Mouse (Mus musculus) midbrain, embryonic 16.5 days (tissue): Measurements from ENCODE around the gene Srbd1. TPM values are rescaled to one million over a fixed set of nuclear protein-coding genes. Genes with fewer than 3 reads are reported as not detected.

Experiments
- ATAC-seq: fragments of 200-750 bp; cut with Nextera tagmentation; 2 replicates; pipeline ENCODE4 v1.8.0; 2017; ENCODE audit warnings: moderate TSS enrichment
- H3K27ac ChIP-seq: fragments of 300-500 bp; sonication (generic); 2 replicates; pipeline ENCODE4 v1.5.1; 2014; ENCODE audit warnings: mild to moderate bottlenecking, low read length, mixed read lengths
- H3K27me3 ChIP-seq: fragments of 300-500 bp; sonication (generic); 2 replicates; pipeline ENCODE4 v1.6.1; 2014; ENCODE audit warnings: low read depth, low read length, mixed read lengths; ENCODE audit not compliant: control insufficient read depth, insufficient read depth
- H3K36me3 ChIP-seq: fragments of 300-500 bp; sonication (generic); 2 replicates; pipeline ENCODE4 v1.6.1; 2014; ENCODE audit warnings: mild to moderate bottlenecking, low read length, moderate library complexity, mixed read lengths; ENCODE audit not compliant: control insufficient read depth, insufficient read depth
- H3K4me1 ChIP-seq: fragments of 300-500 bp; sonication (generic); 2 replicates; pipeline ENCODE4 v1.6.1; 2014; ENCODE audit warnings: mild to moderate bottlenecking, low read length, mixed read lengths; ENCODE audit not compliant: control insufficient read depth, insufficient read depth
- H3K4me2 ChIP-seq: fragments of 300-500 bp; sonication (generic); 2 replicates; pipeline ENCODE4 v1.6.1; 2014; ENCODE audit warnings: mild to moderate bottlenecking, low read length, mixed read lengths
- H3K4me3 ChIP-seq: fragments of 300-500 bp; sonication (generic); 2 replicates; pipeline ENCODE4 v1.5.1; 2014; ENCODE audit warnings: low read depth, mild to moderate bottlenecking, low read length, moderate library complexity, mixed read lengths
- H3K9ac ChIP-seq: fragments of 300-500 bp; sonication (generic); 2 replicates; pipeline ENCODE4 v1.6.1; 2014; ENCODE audit warnings: low read depth, low read length, mixed read lengths
- H3K9me3 ChIP-seq: fragments of 300-500 bp; sonication (generic); replicated peaks from 2 replicates; pipeline ENCODE4 v1.6.1; 2014; ENCODE audit warnings: mild to moderate bottlenecking, low read length, mixed read lengths; ENCODE audit not compliant: control insufficient read depth, poor library complexity, severe bottlenecking
- WGBS: fragments of 180-500 bp; shearing (Covaris S2); extraction: QIAGEN DNeasy Blood & Tissue Kit; methylation state at CpG from one replicate; pipeline ENCODE4 v1.1.7; 2014; 5-methylcytosine and 5-hydroxymethylcytosine counted together
- polyA plus RNA-seq: library from polyadenylated mRNA; unstranded; fragments of >200 nt; fragmentation: Nextera tagmentation; extraction: Ambion mirVana; gene quantifications from 2 replicates; pipeline ENCODE4 v1.2.1, GENCODE M21; 2015

Gene Srbd1
- polyA plus RNA-seq, 1 experiment from 2014 or later = 15.5 TPM

DNA sequence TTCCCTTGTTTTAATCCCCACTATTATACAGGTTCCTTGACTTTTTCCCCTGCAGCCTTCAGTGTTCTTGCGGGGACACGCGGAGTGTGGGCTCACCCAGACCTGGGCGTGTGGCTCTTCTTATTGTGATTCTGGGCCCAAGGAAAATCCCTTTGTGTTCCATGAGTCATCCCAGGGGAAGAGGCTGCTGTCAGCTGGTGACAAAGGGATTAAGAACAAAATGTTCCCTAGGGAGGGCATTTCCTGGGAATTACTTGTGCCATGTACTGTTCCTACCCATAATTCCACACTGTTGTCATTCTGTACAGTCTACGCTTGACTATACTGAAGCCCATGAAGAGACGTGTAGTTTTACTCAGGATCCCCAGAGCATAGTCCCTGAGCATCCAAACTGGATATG lies 12.0 kb upstream of the Srbd1 start:
- no peaks in the 10 kb centered on the region for H3K36me3 ChIP-seq
- no peak overlapping the region for H3K9ac ChIP-seq
- H3K4me1 ChIP-seq = no peaks in the 10 kb centered on the region
- no peak overlapping the region for H3K4me3 ChIP-seq
- no peak overlapping the region for H3K27ac ChIP-seq
- no peaks in the 10 kb centered on the region for H3K27me3 ChIP-seq
- no peak for ATAC-seq
- no peak overlapping the region for H3K4me2 ChIP-seq
- no peaks in the 10 kb centered on the region for H3K9me3 ChIP-seq
- 67% methylated on average over 6 of the region's 6 CpGs for WGBS

DNA sequence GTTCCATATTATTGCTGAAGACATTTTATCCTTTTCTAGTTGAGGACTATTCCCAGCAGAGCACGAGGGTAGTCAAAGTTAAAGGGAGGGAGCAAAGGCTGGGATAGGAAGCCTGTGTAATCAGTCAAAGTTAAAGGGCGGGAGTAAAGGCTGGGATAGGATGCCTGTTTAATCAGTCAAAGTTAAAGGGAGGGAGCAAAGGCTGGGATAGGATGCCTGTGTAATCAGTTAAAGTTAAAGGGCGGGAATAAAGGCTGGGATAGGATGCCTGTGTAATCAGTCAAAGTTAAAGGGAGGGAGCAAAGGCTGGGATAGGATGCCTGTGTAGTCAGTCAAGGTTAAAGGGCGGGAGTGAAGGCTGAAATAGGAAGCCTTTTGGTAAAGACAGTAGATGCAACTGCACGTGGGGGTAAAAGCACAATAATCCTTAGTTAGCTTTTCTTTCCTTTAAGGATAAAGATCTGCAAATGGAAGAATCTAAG lies 5.9 kb upstream of the Srbd1 start:
- peak; percentile 98 for ATAC-seq
- Histone ChIP-seq H3K27me3 (no peaks in the 10 kb centered on the region), H3K9me3 (no peaks in the 10 kb centered on the region), H3K4me1 (peaks cover 2% of the 10 kb centered on the region; the same call in 1 of the 2 replicates), H3K9ac (no peak overlapping the region), H3K36me3 (no peaks in the 10 kb centered on the region), H3K4me2 (peak overlapping the region; percentile 30; the same call in 1 of the 2 replicates), H3K27ac (no peak overlapping the region), H3K4me3 (no peak overlapping the region)
- 10% methylated on average over 5 of the region's 5 CpGs for WGBS

DNA sequence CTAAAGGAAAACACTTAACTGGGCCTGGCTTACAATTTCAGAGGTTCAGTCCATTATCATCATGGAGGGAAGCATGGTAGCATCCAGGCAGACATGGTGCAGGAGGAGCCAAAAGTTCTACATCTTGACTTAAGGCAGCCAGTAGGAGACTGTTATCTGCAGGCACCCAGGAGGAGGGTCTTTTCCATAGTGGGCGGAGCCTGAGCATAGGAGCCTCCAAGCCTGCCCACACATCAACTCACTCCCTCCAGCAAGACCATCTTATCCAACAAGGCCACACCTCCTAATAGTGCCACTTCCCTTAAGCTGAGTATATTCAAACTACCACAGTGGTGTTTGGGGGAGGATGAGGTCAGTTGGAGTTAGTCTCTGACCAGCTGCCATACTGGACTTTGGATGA lies 4.8 kb upstream of the Srbd1 start:
- no peaks in the 10 kb centered on the region for H3K27me3 ChIP-seq
- 100% methylated on average over 1 of the region's 1 CpGs for WGBS
- no peak overlapping the region for H3K9ac ChIP-seq
- no peak overlapping the region for H3K4me2 ChIP-seq
- peaks cover 2% of the 10 kb centered on the region; the same call in 1 of the 2 replicates for H3K4me1 ChIP-seq
- no peak for ATAC-seq
- H3K4me3 ChIP-seq = no peak overlapping the region
- H3K9me3 ChIP-seq = no peaks in the 10 kb centered on the region
- no peak overlapping the region for H3K27ac ChIP-seq
- H3K36me3 ChIP-seq = no peaks in the 10 kb centered on the region

DNA sequence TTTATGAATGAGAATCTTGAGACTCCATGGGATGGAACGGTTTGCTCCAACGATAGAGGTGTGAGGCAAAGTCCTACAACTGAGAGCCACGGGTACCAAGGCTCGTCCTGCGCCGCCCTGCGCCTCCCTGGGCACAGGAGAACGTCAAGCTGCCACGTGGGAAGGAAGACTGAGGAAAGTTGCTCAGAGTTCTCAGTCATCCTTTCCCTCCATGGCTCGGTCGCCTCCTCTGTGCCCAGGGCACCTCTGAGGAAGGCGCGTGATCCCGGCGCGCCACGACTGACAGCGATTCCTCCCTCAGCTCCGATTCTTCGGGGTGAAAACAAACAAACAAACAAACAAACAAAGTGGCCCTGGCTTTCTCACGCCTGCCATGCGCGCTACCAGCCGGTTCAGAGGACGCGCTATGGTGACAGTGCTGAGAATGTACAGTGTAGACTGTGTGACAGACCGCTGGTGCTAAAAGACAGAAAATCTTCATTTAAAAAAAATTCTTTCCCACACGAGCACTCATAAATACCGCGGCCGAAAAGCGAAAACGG lies 367 bp downstream of the Srbd1 start:
- H3K4me2 ChIP-seq = peak overlapping the region; percentile 96
- peak; percentile 87 for ATAC-seq
- under 1% methylated on average over 33 of the region's 33 CpGs for WGBS

DNA sequence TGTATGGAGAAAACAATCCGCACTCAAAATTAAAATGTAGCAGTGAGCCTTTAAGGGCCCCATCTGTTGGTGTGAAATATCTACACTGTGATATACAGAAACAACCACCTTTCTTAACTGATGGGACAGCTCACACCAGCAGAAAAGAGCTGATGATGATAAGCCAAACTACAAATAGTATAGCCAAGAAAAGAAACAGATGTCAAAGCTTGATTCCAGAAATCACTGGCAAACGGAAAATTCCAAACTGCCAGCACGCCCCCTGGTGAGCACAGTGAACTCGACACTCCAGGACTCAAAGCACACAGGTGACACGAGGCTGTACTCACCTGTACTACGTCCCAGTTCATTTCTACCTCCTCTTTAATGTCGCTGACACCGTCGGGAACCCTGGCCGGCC lies 9.1 kb downstream of the Srbd1 start:
- no peak overlapping the region for H3K4me3 ChIP-seq
- ATAC-seq = no peak
- H3K9me3 ChIP-seq = no peaks in the 10 kb centered on the region
- H3K27me3 ChIP-seq = no peaks in the 10 kb centered on the region
- H3K4me1 ChIP-seq = no peaks in the 10 kb centered on the region
- no peak overlapping the region for H3K9ac ChIP-seq
- no peak overlapping the region for H3K4me2 ChIP-seq
- H3K27ac ChIP-seq = no peak overlapping the region
- WGBS = 83% methylated on average over 10 of the region's 10 CpGs
- peaks cover 21% of the 10 kb centered on the region for H3K36me3 ChIP-seq

More for the DNA sequence above, 367 bp downstream of the Srbd1 start:
- H3K4me3 ChIP-seq = peak overlapping the region; percentile 50
- peak overlapping the region; percentile 68 for H3K9ac ChIP-seq
- no peaks in the 10 kb centered on the region for H3K9me3 ChIP-seq
- H3K36me3 ChIP-seq = no peaks in the 10 kb centered on the region; the same call in 1 of the 2 replicates
- no peaks in the 10 kb centered on the region for H3K27me3 ChIP-seq
- peak overlapping the region; percentile 59; the same call in 1 of the 2 replicates for H3K27ac ChIP-seq
- peaks cover 8% of the 10 kb centered on the region for H3K4me1 ChIP-seq

DNA sequence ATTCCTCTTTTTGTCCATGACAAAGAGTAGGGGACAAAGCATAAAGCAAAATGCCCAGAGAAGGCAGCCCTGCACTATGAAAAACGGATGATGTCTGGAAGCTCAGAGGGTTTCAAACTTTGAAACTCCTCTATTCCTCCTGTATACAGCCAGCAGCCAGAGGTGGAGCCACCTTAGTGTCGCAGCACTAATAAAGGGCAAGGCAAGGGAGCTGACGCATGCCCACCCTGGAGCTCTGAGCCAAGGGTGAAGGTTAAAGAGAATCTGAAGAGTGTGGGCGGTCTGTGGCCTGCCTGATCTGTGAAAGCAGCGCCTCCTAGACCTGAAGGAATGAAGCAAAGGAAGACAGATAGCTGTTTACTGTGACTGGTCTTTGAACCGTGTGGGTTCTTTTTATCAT lies 10.5 kb downstream of the Srbd1 start:
- Histone ChIP-seq H3K9me3 (no peaks in the 10 kb centered on the region), H3K9ac (no peak overlapping the region), H3K4me3 (no peak overlapping the region), H3K36me3 (peaks cover 21% of the 10 kb centered on the region), H3K27ac (no peak overlapping the region), H3K27me3 (no peaks in the 10 kb centered on the region), H3K4me2 (no peak overlapping the region), H3K4me1 (no peaks in the 10 kb centered on the region)
- WGBS = 92% methylated on average over 6 of the region's 6 CpGs
- no peak for ATAC-seq

DNA sequence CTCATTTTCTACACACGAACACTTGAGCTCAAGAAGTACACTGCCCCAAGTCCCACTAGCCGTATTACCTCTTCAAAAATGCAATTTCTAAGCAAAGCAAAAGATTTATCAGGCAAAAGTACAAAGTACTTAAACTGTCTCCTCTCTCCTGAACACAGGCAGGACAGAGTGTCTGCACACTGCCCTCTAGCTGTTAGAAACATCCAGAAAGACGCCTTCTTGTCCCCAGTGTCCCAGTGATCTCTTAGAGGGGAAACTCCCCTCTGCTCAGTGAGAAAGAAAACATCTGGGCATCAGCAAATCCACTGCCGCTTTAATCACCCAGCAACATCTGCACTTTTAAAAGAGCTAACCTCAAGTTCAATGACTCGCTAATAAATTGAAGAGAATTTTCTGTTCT lies 12.4 kb downstream of the Srbd1 start:
- Histone ChIP-seq H3K9me3 (no peaks in the 10 kb centered on the region), H3K36me3 (peaks cover 18% of the 10 kb centered on the region; the same call in 1 of the 2 replicates), H3K9ac (no peak overlapping the region), H3K4me1 (no peaks in the 10 kb centered on the region), H3K4me2 (no peak overlapping the region), H3K27ac (no peak overlapping the region), H3K27me3 (no peaks in the 10 kb centered on the region), H3K4me3 (no peak overlapping the region)
- ATAC-seq = no peak
- 74% methylated on average over 5 of the region's 5 CpGs for WGBS

DNA sequence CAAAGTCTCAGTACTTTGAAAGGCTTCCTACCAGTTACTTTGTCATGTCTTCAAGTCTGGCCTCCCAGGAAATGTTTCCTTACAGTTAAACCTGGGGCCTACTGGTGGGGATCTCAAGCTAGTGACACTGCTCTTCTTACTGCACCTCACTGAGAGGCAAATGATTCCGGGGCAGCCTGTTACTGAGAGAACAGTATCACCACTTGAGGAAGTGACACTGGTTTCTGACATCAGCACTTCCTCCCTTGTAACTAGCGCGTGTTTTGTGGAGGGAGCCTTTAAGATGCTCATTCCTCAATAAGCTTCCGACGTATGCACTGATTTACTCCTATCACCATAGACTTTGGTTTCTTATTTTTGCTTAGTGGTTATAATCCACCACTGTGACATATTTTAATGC lies 16.8 kb downstream of the Srbd1 start:
- ATAC-seq = no peak
- no peaks in the 10 kb centered on the region for H3K27me3 ChIP-seq
- peaks cover 7% of the 10 kb centered on the region for H3K36me3 ChIP-seq
- no peaks in the 10 kb centered on the region for H3K9me3 ChIP-seq
- WGBS = 95% methylated on average over 5 of the region's 5 CpGs
- no peak overlapping the region for H3K27ac ChIP-seq
- no peak overlapping the region for H3K4me2 ChIP-seq
- H3K4me3 ChIP-seq = no peak overlapping the region
- H3K4me1 ChIP-seq = no peaks in the 10 kb centered on the region
- H3K9ac ChIP-seq = no peak overlapping the region

DNA sequence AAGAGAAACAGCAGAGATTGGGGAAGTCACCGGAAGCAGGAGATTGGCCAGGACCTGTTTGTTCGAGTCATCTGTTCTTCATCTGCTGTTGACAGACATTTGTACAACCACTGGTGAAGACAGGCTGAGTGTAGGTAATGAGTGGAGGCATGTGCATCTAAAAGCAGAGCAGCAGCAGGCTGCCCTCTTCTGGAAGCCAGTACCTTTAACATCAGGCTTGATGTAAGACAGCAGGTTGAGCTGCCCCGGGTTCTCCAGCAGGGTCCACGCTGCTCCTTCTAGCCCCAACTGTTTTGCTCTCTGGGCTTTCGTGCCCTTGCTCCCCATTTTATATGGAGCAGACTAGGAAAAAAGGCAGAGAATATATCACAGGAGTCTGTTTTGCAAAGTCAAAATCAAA lies 19.1 kb downstream of the Srbd1 start:
- WGBS = 82% methylated on average over 5 of the region's 5 CpGs
- no peak for ATAC-seq

More for the DNA sequence above, 19.1 kb downstream of the Srbd1 start:
- Histone ChIP-seq H3K27ac (no peak overlapping the region), H3K9ac (no peak overlapping the region), H3K4me3 (no peak overlapping the region), H3K4me2 (no peak overlapping the region), H3K4me1 (no peaks in the 10 kb centered on the region), H3K9me3 (no peaks in the 10 kb centered on the region), H3K36me3 (peaks cover 9% of the 10 kb centered on the region), H3K27me3 (no peaks in the 10 kb centered on the region)
